Mouse (Mus musculus) liver, postnatal 0 days (tissue): Measurements from ENCODE around the gene Plxnb1. TPM values are rescaled to one million over a fixed set of nuclear protein-coding genes. Genes with fewer than 3 reads are reported as not detected.

Experiments used
- ATAC-seq: fragments of 200-750 bp; cut with Nextera tagmentation; 2 replicates; pipeline ENCODE4 v1.8.0; 2017; ENCODE audit warnings: mild to moderate bottlenecking, moderate library complexity
- DNase-seq: peaks from one replicate; pipeline ENCODE4 v3.0.0-alpha.2; 2016
- H3K27ac ChIP-seq: fragments of 300-500 bp; sonication (generic); 2 replicates; pipeline ENCODE4 v1.5.1; 2014; ENCODE audit warnings: antibody characterized with exemption, moderate library complexity, mild to moderate bottlenecking, low read depth
- H3K27me3 ChIP-seq: fragments of 300-500 bp; sonication (generic); 2 replicates; pipeline ENCODE4 v1.6.1; 2014; ENCODE audit warnings: low read length, control low read depth, mixed read lengths; ENCODE audit not compliant: insufficient read depth
- H3K36me3 ChIP-seq: fragments of 300-500 bp; sonication (generic); replicated peaks from 2 replicates; pipeline ENCODE4 v1.6.1; 2014; ENCODE audit warnings: mild to moderate bottlenecking, control low read depth, low read length, moderate library complexity, mixed read lengths; ENCODE audit not compliant: insufficient read depth
- H3K4me1 ChIP-seq: fragments of 300-500 bp; sonication (generic); 2 replicates; pipeline ENCODE4 v1.6.1; 2014; ENCODE audit warnings: antibody characterized with exemption, mild to moderate bottlenecking, control low read depth; ENCODE audit not compliant: insufficient read depth
- H3K4me2 ChIP-seq: fragments of 300-500 bp; sonication (generic); 2 replicates; pipeline ENCODE4 v1.6.1; 2014; ENCODE audit warnings: low read depth, mild to moderate bottlenecking, low read length, moderate library complexity, mixed read lengths
- H3K4me3 ChIP-seq: fragments of 300-500 bp; sonication (generic); 2 replicates; pipeline ENCODE4 v1.5.1; 2014; ENCODE audit warnings: low read depth, low read length
- H3K9ac ChIP-seq: fragments of 300-500 bp; sonication (generic); replicated peaks from 2 replicates; pipeline ENCODE4 v1.6.1; 2014; ENCODE audit warnings: mild to moderate bottlenecking, moderate library complexity
- H3K9me3 ChIP-seq: fragments of 300-500 bp; sonication (generic); 2 replicates; pipeline ENCODE4 v1.6.1; 2016; ENCODE audit warnings: mild to moderate bottlenecking, control low read depth, low read length, mixed read lengths
- CTCF ChIP-seq: sonication (generic); IDR thresholded peaks from 2 replicates; pipeline ENCODE4 v1.5.1; 2016; ENCODE audit warnings: antibody characterized with exemption, low read depth
- EP300 ChIP-seq: IDR thresholded peaks from 2 replicates; pipeline ENCODE4 v1.6.1; 2016; ENCODE audit warnings: antibody characterized with exemption, low read depth, mild to moderate bottlenecking
- WGBS: fragments of 180-500 bp; shearing (Covaris S2); extraction: QIAGEN DNeasy Blood & Tissue Kit; methylation state at CpG from one replicate; pipeline ENCODE4 v1.1.7; 2014; ENCODE audit not compliant: insufficient replicate concordance; 5-methylcytosine and 5-hydroxymethylcytosine counted together
- polyA plus RNA-seq: library from polyadenylated mRNA; unstranded; fragments of >200 nt; fragmentation: Nextera tagmentation; extraction: Ambion mirVana; gene quantifications from 2 replicates; pipeline ENCODE4 v1.2.1, GENCODE M21; 2015

The Plxnb1 gene
- polyA plus RNA-seq, 1 experiment from 2014 or later: 1.9 TPM

- ATAC-seq (no peak), DNase-seq (no peak)
- WGBS: 74% methylated on average over 4 of the region's 4 CpGs
These were observed 15.9 kb downstream of the Plxnb1 start for GRCm38 (mm10) chr9:109111101-109111500.

GRCm38 (mm10) chr9:109111591-109111990 lies 16.4 kb downstream of the Plxnb1 start:
- Histone ChIP-seq H3K27me3 (no peaks in the 10 kb centered on the region), H3K9ac (no peak overlapping the region), H3K4me2 (no peak overlapping the region), H3K27ac (no peak overlapping the region), H3K4me1 (no peaks in the 10 kb centered on the region), H3K9me3 (no peaks in the 10 kb centered on the region), H3K4me3 (no peak overlapping the region), H3K36me3 (peaks cover 22% of the 10 kb centered on the region)
- ATAC-seq (no peak), DNase-seq (no peak)
- 76% methylated on average over 9 of the region's 9 CpGs for WGBS
- TF ChIP-seq CTCF (no peak), EP300 (no peak)

More at GRCm38 (mm10) chr9:109111101-109111500, 15.9 kb downstream of the Plxnb1 start:
- Histone ChIP-seq H3K27ac (no peak overlapping the region), H3K4me3 (no peak overlapping the region), H3K4me2 (no peak overlapping the region), H3K4me1 (no peaks in the 10 kb centered on the region), H3K36me3 (peaks cover 23% of the 10 kb centered on the region), H3K27me3 (no peaks in the 10 kb centered on the region), H3K9me3 (no peaks in the 10 kb centered on the region), H3K9ac (no peak overlapping the region)
- TF ChIP-seq EP300 (no peak), CTCF (no peak)

GRCm38 (mm10) chr9:109113331-109113730 lies 18.1 kb downstream of the Plxnb1 start:
- Histone ChIP-seq H3K9me3 (no peaks in the 10 kb centered on the region), H3K4me3 (no peak overlapping the region), H3K4me1 (no peaks in the 10 kb centered on the region), H3K9ac (no peak overlapping the region), H3K27me3 (no peaks in the 10 kb centered on the region), H3K27ac (no peak overlapping the region), H3K36me3 (peaks cover 28% of the 10 kb centered on the region), H3K4me2 (no peak overlapping the region)
- ATAC-seq (no peak), DNase-seq (no peak)
- TF ChIP-seq EP300: no peak
- no peak for TF ChIP-seq CTCF
- WGBS: 66% methylated on average over 8 of the region's 8 CpGs

GRCm38 (mm10) chr9:109114276-109114675 lies 19.1 kb downstream of the Plxnb1 start:
- Histone ChIP-seq H3K4me3 (no peak overlapping the region), H3K27ac (no peak overlapping the region), H3K9ac (no peak overlapping the region), H3K36me3 (peaks cover 28% of the 10 kb centered on the region), H3K4me1 (no peaks in the 10 kb centered on the region), H3K9me3 (no peaks in the 10 kb centered on the region), H3K4me2 (no peak overlapping the region), H3K27me3 (no peaks in the 10 kb centered on the region)
- ATAC-seq (no peak), DNase-seq (no peak)
- 75% methylated on average over 11 of the region's 11 CpGs for WGBS
- TF ChIP-seq CTCF (no peak), EP300 (no peak)

GRCm38 (mm10) chr9:109114871-109115270 lies 19.7 kb downstream of the Plxnb1 start:
- ATAC-seq (no peak), DNase-seq (peak; percentile 11)
- Histone ChIP-seq H3K4me2 (no peak overlapping the region), H3K4me1 (no peaks in the 10 kb centered on the region), H3K36me3 (peaks cover 28% of the 10 kb centered on the region), H3K4me3 (no peak overlapping the region), H3K9ac (no peak overlapping the region), H3K27ac (no peak overlapping the region), H3K9me3 (no peaks in the 10 kb centered on the region), H3K27me3 (no peaks in the 10 kb centered on the region)
- no peak for TF ChIP-seq CTCF
- TF ChIP-seq EP300: no peak
- WGBS: 74% methylated on average over 7 of the region's 7 CpGs

GRCm38 (mm10) chr9:109116205-109116604 lies 21.0 kb downstream of the Plxnb1 start:
- ATAC-seq (no peak), DNase-seq (peak; percentile 9)
- Histone ChIP-seq H3K4me1 (no peaks in the 10 kb centered on the region), H3K9ac (no peak overlapping the region), H3K27ac (no peak overlapping the region), H3K36me3 (peaks cover 27% of the 10 kb centered on the region), H3K4me2 (no peak overlapping the region), H3K4me3 (no peak overlapping the region), H3K9me3 (no peaks in the 10 kb centered on the region), H3K27me3 (no peaks in the 10 kb centered on the region)
- TF ChIP-seq CTCF (no peak), EP300 (no peak)
- WGBS: 86% methylated on average over 10 of the region's 10 CpGs

GRCm38 (mm10) chr9:109118106-109118505 lies 22.9 kb downstream of the Plxnb1 start:
- Histone ChIP-seq H3K27me3 (no peaks in the 10 kb centered on the region), H3K4me3 (no peak overlapping the region), H3K36me3 (peaks cover 16% of the 10 kb centered on the region; the same call in 1 of the 2 replicates), H3K9me3 (no peaks in the 10 kb centered on the region), H3K9ac (no peak overlapping the region), H3K4me1 (no peaks in the 10 kb centered on the region), H3K4me2 (no peak overlapping the region), H3K27ac (no peak overlapping the region)
- DNase-seq (peak; percentile 21), ATAC-seq (peak; percentile 47)
- TF ChIP-seq CTCF (no peak), EP300 (no peak)
- WGBS: 59% methylated on average over 4 of the region's 4 CpGs
